Mouse (Mus musculus) liver, postnatal 0 days (tissue): ENCODE measurements at regions not wholly inside any gene's neighbourhood (a gene's known extent, or its start where the extent isn't known, plus 50 kb on each side); places are given as distances from the start of the nearest gene placed in this dataset.
A peak's percentile ranks its signal among the peaks of the same experiment; 100 is the strongest.

Experiments used
- CTCF ChIP-seq: sonication (generic); IDR thresholded peaks from 2 replicates; pipeline ENCODE4 v1.5.1; 2016; ENCODE audit warnings: antibody characterized with exemption, low read depth
- EP300 ChIP-seq: IDR thresholded peaks from 2 replicates; pipeline ENCODE4 v1.6.1; 2016; ENCODE audit warnings: antibody characterized with exemption, low read depth, mild to moderate bottlenecking

- TF ChIP-seq CTCF (no peak), EP300 (peak; percentile 51; the same call in 1 of the 2 replicates)
Observed at GRCm38 (mm10) chr16:42676406-42677075, 199.1 kb upstream of the Zbtb20 start.
